Mouse (Mus musculus) monocyte, adult 2 months (primary cell): Measurements from ENCODE around the gene Yipf6.
"Not testable (repeated sequence)": the region's sequence is repeated elsewhere in the genome, so short reads cannot be mapped to it uniquely, and the experiment has no call there.

ENCODE experiments used
- DNase-seq, 2 experiments: peaks; one replicate each; pipeline ENCODE4 v3.0.0; 2022; ENCODE audit warnings: low spot score in 2 of 2, low read depth in 1 of 2

Yipf6 gene

GRCm38 (mm10) chrX:98936101-98936500 is at the start of gene Yipf6:
Gene Yipf6 (plus strand): TSS chrX:98936316.
- no peak for DNase-seq

GRCm38 (mm10) chrX:98890072-98890405 is 46.1 kb upstream of the Yipf6 start:
- no peak for DNase-seq

- DNase-seq, result no peak
Measured at GRCm38 (mm10) chrX:98890406-98891116, 45.6 kb upstream of the Yipf6 start, which contains the start of gene Ophn1. Gene Ophn1 (minus strand): TSS chrX:98891025.

GRCm38 (mm10) chrX:98898307-98898706 is 37.8 kb upstream of the Yipf6 start:
- no peak for DNase-seq

GRCm38 (mm10) chrX:98904226-98904625 is 31.9 kb upstream of the Yipf6 start:
- no peak for DNase-seq

- DNase-seq, result no peak
Measured at GRCm38 (mm10) chrX:98908910-98909309, 27.2 kb upstream of the Yipf6 start.

GRCm38 (mm10) chrX:98919423-98919822 is 16.7 kb upstream of the Yipf6 start:
- no peak for DNase-seq

GRCm38 (mm10) chrX:98936707-98937554 is 815 bp downstream of the Yipf6 start:
- peak; percentile 67 to 85 for DNase-seq

GRCm38 (mm10) chrX:98937555-98938294 is 1.6 kb downstream of the Yipf6 start:
- DNase-seq, result peak; percentile 80 to 86

- DNase-seq, result no peak
Measured at GRCm38 (mm10) chrX:98953941-98954340, 17.8 kb downstream of the Yipf6 start.

- DNase-seq, result no peak
Measured at GRCm38 (mm10) chrX:98958287-98958686, 22.2 kb downstream of the Yipf6 start.

- DNase-seq, result no peak
Measured at GRCm38 (mm10) chrX:98959050-98959449, 22.9 kb downstream of the Yipf6 start.

- DNase-seq, result no peak
Measured at GRCm38 (mm10) chrX:98963742-98964141, 27.6 kb downstream of the Yipf6 start.

- DNase-seq, result peak; percentile 4 to 11
Measured at GRCm38 (mm10) chrX:98964513-98964912, 28.4 kb downstream of the Yipf6 start.

GRCm38 (mm10) chrX:98986611-98987010 is 50.5 kb downstream of the Yipf6 start:
- DNase-seq, result not testable (repeated sequence)

- DNase-seq, result peak; percentile 5 to 43
Measured at GRCm38 (mm10) chrX:98989574-98989973, 53.5 kb downstream of the Yipf6 start.
